Mouse (Mus musculus) neutrophil, adult 83 days (primary cell): ENCODE results near the gene Dmtf1. TPM values are rescaled to one million over a fixed set of nuclear protein-coding genes. Genes with fewer than 3 reads are reported as not detected.

Source experiments
- total RNA-seq, 2 experiments: library from RNA; stranded (reverse); gene quantifications; one replicate each; pipeline ENCODE4 v1.2.4; 2023

Gene Dmtf1
- total RNA-seq = 10 to 100 TPM; 40.0 to 41.4 TPM

GRCm38 (mm10) chr5:9161456-9162041, at the start of gene Dmtf1:
Gene Dmtf1, minus strand, starts transcription at chr5:9161776.

GRCm38 (mm10) chr5:9100207-9100848, 61.2 kb downstream of the Dmtf1 start, which contains the start of gene Tmem243:
Gene Tmem243, plus strand, starts transcription at chr5:9100668.

Other genes with a start within 250 kb of the Dmtf1 start
- gene Crot, start 164.5 kb downstream of the Dmtf1 start, total RNA-seq = 10 to 100 TPM; 26.3 to 26.5 TPM
- 10 to 100 TPM; 21.3 to 26.1 TPM for gene Tmem243, start 61.1 kb downstream of the Dmtf1 start, total RNA-seq
- gene 9330182L06Rik, start 104.3 kb upstream of the Dmtf1 start, total RNA-seq = under 1 TPM; 0.57 to 0.62 TPM